Mouse (Mus musculus): ENCODE data around the gene Map2k3.
"Not testable (repeated sequence)": the region's sequence is repeated elsewhere in the genome, so short reads cannot be mapped to it uniquely, and the experiment has no call there.

The Map2k3 gene

DNA sequence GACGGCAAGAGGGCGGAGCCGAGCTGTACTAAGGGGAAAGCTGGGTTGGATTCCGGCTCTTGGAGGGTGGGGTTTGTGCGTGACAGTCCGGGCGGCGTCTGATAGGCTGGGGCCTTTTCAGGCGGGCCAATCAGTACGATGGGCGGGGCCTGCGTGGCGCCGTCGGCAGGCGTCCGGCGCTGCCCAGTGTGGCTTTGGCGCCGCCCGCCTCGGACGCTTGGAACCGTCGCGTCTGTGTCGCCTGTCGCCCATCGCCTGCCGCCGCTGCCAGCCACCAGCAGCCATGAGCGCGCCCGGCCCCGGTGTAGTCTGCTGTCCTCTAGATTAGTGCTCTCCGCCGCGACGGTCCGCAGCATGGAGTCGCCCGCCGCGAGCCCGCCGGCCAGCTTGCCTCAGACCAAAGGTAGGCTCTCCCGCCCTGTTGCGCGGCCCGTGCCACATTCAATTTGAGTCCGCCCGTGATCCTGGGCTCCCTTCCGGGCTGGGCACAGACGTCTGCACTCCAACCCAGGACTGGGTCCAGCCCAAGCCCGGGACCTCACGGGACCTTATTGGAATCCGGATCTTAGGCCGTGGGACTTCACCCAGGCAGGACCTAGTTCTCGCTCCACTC is at the start of gene Map2k3:
TSS of gene Map2k3 (plus strand) at position 165 of the 613 bp plus-strand sequence.
- peak; percentile 97 for DNase-seq

DNA sequence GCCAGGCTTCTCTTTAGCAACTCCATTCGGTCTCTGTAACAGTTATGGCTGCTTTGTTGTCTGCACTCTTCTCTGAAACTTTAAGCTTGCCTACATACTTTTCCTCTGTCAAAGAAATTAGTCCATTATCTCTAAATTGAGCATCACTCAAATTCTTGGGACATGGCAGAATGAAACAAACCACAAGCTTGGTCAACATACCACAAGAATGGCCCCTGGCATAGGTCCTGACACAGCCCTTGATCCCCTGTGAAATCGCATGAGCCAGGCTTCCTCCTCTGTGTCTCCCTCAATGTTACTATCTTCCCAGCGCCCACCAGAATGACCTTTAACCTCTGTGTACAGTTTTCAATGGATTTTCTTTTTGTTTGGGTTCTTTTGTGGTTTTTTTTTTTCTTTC is 49.4 kb upstream of the Map2k3 start:
- no peak for DNase-seq

DNA sequence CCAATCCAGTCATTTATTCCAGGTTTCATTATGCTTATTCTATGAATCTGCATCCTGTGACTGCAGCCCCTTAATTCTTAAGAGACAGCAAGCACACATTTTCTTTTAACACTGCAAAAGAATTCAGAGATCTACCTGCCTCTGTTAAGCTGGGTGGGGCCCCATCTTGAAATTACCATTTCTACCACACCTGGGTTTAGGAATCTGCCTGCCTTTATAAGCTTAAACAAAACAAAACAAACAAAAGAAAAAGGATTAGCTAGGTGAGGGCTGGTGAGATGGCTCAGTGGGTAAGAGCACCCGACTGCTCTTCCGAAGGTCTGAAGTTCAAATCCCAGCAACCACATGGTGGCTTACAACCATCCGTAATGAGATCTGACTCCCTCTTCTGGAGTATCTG is 44.8 kb upstream of the Map2k3 start:
- DNase-seq = not testable (repeated sequence)

DNA sequence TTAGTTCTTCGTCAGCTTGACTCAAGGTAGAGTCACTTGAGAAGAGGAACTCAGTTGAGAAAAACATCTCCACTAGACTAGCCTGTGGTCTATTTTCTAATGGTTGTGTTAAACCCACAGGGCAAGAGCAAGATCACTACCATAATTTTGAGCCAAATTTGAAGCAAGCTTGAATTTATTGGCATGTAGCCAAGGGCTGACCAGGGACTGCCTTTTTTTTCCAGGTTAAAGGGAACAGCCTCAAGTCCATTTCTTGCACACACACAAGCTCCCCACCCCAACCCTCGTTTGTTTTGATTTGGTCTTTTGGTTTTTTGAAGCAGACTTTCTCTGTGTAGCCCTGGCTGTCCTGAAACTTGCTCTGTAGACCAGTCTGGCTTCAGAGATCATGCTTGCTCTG is 42.0 kb upstream of the Map2k3 start:
- DNase-seq = no peak

DNA sequence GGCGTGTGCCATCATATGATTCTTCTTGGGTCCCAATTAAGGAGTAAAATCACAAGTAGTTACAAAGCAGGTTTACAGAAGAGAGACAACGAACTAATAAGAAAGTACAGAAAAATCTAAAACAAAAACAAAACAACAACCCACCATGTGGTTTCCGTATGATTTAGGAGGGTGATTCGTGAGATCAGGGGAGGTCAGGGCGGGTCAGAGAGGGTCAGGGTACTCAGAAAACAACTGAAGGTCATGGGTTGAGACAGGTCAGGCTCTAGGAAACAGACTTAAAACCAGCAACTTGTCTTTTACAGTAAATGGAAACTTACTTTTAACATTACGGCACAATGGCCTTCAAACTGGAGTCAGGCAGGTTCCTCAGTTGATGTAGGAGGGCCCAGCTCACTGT is 41.5 kb upstream of the Map2k3 start:
- no peak for DNase-seq

DNA sequence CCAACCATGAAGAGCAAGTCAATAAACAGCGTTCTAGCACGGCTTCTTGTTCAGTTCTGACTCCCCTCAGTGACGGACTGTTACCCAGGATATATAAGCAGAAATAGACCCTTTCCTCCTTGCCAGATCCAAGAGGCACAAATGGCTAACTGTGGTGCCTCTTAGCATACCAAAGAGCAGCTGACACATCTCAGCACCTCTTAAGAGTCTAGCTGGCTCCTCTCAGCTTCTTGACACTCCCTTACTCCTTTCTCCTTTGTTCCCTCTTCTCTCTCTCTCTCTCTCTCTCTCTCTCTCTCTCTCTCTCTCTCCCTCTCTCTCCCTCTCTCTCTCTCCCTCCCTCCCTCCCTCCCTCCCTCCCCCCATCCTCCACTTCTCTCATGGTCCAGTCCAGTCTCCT is 41.1 kb upstream of the Map2k3 start:
- DNase-seq = no peak

DNA sequence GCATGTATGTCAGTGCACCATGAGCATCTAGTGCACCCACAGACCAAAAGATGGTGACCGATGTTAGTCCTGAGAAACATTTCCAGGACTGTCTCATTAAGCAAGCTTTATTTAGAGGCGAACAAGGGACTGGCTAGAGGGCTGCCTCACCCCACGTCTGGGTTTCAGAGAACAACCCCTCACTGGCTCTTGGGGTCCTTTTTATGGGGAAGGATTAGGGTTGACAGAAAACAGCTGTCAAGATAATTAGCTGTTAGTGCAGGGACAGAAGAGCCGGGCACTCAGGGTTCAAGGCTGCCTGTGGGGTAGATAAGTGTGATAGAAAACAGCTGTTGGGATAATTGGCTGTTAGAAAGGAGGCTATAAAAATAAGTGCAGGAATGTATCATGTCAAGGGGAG is 35.9 kb upstream of the Map2k3 start:
- no peak for DNase-seq

DNA sequence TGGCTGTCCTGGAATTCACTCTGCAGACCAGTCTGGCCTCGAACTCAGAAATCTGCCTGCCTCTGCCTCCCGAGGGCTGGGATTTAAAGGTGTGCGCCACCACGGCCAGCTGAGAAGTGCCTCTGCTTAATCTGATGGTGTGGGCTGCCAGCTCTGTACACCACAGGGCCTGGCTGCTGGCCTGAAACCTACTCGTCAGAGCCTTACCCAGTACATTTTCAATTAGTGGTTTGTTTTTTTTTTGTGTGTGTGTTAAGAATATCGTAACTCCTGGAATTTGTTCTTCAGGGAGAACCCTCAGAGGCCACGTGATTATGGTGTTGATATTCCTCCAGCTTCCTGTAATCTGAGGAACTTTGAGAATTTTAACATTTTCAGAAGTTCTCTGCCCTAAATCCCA is 29.8 kb upstream of the Map2k3 start:
- DNase-seq = no peak

DNA sequence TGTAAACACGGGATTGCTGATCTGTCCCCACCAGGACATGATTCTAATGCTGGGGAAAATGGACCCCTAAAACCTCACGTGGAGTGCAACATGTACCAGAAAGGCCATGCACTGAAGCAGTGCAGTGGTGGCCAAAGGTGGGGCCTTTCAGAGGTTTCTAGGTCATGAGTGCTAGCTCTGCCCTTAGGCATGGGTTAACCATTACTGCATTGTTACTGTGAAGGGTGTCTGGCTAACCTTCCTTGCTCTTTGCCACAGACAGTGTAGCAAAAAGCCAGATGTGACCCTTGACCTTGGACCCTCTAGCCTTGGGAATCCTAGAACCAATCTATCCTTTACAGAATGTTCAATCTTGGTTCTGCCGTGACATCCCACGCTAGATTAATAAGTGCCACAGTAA is 29.3 kb upstream of the Map2k3 start:
- DNase-seq = no peak

DNA sequence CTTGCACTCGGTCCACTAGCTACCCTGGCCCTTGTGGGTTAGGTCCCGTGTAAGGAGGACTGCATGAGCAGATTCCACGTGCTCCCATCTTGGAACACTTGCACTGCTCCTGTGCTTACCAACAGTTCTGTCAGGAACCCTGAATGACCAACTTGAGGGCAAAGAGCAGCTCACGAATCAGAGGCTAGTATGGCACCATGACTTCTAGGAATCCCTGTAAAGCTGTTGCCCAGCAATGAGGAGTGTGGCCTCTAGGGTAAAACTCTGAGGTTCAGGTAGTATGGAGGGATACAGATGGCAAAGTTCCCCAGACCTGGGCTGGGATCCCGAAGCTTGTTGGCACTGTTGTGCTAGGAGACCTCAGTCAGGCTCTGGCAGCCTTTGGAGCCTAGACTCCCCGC is 28.2 kb upstream of the Map2k3 start:
- no peak for DNase-seq

DNA sequence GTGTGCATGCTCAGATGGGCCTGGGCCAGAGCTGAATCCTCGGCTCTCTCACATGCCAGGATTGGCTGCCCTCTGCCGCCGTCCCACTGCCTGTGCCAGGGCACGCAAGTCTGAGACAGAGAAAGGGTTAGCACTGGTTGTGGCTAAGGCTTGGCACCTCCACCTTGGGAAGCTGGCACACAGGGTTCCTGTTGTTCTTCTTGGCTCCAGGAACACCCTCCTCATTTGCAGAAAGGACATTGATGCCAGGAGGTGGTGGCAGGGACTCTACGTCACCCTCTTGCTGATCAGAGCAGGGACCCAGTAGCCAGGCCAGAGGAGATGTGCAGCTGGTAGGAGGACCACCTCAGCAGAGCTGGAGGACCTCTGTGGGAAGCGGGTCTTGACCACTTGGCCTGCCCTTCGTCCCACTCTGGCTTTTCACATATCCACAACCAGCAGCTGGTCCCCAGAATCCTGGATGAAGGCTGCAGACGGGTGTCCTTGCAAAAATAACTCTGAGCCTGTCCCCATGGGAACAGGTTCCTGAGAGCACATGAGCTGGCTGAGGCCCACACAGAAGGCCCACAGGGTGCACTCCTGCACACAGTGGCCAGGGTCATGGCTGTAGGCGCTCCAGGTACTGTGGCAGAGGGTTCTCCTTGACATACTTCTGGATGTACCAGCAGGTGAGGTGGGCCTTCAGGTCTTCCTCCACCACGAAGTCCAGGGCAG is 26.3 kb upstream of the Map2k3 start:
- DNase-seq = no peak

DNA sequence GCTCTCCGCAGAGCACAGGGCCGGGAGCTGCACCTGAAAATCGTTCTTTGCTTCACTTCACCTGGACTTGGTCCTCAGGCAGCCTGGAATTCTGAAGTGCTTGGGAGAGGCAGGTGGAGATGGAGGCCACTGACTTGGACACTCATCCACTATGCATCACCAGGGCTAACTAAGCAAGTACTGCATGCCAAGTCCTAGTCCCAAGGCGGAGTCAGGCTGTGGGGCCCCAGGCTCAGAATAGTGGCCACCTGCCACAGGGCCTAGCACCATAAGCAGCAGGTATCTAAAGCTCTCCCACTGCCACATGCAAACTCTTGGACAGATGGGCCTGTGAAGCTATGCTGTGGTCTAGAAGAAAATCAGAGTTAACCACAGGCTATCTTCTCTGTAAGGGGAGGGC is 25.4 kb upstream of the Map2k3 start:
- DNase-seq = no peak

DNA sequence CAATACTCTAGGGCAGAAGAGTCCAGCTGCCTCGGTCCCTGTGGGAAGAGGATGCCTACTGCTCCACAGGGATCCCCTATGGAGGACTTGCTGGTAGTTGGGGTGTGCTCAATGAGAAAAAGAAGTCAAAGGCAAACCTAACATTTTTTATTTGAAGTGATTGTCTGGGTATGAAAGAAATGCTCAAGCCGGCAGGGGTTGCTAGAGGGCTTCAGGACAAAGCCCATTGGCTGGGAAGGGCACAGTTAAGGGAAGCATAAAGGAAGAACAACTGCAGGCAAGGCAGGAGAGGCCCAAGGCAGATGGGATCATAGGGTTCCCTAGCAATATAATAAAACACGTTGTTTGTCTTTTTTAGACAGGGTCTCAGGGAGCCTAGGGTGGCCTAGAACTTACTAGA is 23.8 kb upstream of the Map2k3 start:
- no peak for DNase-seq

DNA sequence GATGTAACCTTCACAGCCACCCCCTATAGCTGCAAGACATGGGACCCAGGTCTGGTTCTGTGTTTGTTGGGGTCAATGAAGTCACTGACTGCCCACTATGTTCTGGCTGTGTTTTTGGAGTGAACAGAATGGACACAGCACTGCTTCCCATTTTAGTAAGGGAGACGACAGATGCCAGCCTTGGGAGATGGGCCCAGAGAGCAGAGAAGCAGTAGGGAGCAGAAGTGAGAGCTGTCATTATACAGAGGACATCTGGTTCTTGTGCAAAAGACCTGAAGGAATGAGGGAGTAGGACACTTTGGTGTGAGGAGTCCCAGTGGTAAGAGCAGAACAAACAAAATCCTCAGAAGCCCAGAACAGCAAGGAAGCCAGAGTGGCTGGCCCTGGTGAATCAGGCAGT is 22.2 kb upstream of the Map2k3 start:
- no peak for DNase-seq

DNA sequence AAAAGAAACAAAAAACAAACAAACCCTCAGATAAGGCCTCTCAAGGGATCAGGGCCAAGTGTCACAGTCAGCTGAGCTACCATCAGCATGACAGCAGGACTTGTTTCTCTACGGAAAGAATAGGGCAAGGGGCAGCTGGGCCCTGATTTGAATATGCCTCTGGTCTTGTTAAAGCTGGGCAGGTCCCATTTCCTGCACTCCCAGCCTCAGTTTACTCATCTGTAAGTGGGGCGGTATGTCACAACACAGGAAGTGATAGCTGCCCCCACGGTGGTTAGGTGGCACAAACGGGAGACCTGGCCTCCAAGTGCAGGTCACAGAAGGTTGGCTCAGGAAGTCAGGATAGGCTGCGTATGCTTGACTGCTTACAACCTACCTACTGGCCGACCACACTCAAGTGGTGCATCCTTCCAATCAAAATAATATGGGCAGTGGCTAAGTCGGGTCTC is 19.3 kb upstream of the Map2k3 start:
- no peak for DNase-seq

DNA sequence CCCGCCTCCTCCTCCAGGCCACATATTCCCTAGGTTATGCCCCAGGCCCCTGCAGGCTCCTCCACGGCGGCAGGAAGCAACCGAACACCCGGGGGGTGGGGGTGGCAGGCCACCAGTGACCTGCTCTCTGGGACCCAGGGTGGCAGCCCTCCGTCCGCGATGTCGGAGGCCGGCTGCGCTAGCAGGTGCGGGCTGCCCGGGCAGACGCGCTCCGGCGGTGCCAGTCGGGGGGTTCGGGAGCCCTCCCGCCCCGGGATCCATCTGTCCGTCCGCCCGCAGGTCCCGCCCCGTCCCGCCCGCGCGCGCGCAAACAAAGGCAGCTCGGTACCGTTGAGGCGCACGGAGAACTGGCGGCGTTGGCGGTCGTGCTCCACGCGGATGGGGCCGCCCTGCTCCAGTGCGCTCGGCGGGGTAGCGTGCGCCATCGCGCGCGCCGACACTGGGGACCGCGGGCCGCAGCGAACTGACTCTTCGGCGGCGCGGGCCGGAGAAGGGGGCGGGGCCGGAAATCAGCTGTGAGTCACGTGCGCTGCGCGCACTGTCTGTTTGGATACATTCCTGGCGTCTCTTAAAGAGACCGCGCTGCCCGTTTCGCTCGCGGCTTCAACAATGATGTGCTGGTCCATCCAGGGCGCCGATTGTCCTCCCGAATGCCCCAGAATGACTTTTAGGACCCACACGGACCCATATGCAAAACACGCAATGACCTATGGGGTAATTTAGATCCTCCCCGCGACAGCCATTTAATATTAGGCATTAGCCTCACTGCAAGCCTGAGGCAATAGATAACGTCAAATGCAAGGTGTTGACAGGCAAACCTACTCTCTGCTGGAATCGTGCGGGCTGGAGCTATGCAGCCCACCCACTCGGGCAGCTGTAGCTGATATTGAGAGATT is 18.3 kb upstream of the Map2k3 start:
- peak; percentile 94 for DNase-seq

DNA sequence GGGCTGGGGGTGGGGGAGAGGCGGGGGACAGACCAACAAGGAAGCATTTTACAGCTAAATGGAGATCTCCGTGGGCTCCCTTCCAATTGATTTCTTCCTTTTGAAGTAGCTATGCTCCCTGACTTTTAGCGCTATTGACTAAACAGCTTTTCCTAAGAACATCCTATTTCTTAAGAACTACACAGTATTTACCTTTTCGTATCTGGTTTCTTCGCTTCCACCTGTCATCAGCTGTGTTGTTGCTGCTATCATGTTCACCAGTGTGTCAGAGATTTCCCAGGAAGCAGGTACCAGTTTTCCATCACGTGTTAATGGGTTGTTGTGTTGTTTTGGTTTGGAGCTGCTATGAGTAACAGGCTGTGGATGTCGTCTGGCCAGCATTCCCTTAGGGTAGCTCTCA is 17.3 kb upstream of the Map2k3 start, which contains the start of gene Natd1:
TSS of gene Natd1 (minus strand) at position 260 of the 400 bp plus-strand sequence.
- DNase-seq = no peak

DNA sequence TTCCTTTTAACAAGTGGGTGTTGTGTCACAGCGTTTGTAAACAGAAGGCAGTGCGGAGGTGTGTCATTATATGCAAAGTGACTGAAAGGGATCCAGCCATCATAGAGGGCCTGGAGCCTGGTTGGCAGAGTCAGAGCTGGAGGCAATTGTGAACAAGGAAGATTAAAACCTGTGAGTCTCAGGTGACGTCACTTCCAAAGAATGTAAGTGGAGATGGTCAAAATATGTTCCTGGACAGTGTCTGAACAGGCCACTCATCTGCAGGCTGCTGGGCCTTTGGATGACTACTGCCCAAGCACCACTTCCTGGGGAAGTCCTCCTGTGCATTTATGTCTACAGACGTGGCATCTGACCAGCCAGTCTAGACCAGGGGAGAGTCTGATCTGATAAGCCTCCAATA is 16.6 kb upstream of the Map2k3 start:
- no peak for DNase-seq

DNA sequence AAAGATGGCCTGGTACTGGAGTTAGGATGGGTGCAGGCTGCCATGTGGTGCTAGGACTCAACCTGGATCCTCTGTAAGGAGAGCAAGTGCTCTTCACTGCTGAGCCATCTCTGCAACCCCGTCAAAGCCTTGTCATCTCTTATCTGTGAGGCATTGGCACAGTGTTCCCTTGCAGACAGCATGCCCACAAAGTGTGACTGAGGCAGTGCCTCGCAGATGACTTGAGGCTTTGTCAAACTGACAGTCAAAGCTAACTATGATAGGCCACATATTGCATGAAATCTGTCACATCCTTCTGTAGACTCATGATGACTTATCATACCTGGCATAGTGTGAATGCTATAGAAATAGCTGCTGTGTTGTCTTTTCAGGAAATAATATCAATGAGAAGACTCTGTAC is 11.8 kb upstream of the Map2k3 start:
- no peak for DNase-seq

DNA sequence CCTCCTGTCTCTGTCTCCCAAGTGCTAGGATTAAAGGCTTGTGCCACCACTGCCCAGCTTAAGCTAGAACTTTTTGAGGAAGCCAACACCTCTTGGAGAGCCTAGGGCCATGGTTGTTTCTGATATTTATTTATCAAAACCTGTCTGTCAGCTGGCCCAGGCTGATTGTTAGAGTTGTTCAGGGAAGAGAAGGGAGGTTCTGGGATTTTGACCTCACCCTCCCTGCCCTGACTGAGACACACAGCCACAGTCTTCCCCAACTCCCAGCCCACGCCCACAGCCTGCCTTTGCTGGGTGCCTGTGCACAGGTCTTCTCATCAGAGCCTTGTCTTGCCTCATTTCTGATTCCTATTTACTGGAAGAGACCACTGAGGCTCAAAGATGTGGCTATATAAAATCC is 9.6 kb upstream of the Map2k3 start:
- DNase-seq = no peak

DNA sequence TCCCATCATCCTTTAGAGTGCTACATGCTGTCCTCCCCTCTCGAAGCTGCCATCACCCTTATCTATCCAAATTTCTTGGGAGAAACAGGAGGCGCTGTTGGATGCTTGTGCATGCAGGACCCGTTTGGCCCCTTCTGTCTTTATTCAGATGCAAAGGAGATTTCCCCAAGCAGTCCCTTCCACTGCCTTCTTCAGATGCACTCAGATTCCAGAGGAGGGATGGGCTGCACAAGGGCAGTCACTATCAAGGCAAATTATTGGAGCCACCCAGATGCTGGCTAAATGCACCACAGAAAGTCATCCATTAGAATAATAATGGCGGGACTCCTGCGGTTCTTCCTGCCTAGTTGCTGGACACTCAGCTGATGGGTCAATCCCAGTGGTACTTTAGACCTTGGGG is 8.9 kb upstream of the Map2k3 start:
- no peak for DNase-seq

DNA sequence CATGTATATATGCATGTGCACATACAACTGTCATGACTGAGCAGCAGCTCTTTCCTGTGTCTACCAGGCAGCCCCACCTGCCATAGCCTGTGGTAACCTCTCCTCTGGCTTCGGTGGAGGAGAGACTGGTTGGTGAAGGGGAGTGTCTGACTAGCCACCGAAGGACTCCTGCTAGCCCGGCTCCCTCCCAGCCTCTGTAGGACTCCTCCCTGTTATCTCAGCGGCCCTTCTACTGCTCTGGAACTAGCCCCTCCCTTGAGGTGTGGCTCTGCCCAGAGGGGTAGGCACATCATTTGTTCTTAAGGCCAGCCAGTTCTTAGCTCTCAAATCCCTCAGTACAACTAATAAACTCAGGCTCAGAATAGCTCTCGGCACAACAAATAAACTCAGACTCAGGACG is 7.3 kb upstream of the Map2k3 start:
- no peak for DNase-seq

DNA sequence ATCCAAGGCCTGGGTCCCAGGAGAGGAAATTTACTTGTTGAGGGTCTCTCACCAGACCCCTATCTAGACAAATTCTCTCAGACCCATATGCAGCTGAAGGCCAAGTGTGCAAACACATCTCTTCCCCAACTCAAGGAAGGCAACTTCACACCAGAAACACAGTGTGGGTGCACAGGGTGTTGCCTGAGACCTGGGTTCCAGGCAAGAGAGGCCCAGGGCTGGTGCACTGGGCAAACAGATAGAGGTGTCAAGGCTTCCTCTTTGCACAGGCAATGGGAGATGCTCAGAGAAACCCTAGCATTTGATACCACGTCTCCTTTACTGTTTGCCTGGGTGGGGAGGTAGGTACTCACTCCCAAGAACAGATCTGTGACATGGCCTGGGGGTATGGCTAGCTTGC is 6.9 kb upstream of the Map2k3 start:
- DNase-seq = no peak

DNA sequence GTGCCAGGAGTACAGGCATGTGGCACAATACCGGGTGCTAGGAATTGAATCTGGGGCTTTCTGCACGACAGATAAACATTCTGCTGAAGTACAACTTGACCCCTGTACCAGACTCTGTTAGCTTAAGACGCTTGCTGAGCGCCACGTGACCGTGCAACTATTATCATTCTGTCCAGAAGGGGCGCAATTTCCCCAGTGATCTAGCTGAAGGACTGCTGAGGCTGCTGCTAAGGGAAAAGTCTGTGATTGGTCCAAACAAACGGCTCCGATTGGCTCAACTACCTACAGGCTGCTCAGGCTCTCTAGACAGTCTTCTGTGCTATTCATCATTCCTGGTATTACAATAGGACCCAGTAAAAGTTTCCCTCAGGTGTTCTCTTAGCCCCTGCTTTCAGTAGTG is 4.6 kb upstream of the Map2k3 start:
- DNase-seq = peak; percentile 96

Data from lung, postnatal 14 days (tissue).